Mouse (Mus musculus): ENCODE measurements at regions not wholly inside any gene's neighbourhood (a gene's known extent, or its start where the extent isn't known, plus 50 kb on each side); places are given as distances from the start of the nearest gene placed in this dataset.

DNA sequence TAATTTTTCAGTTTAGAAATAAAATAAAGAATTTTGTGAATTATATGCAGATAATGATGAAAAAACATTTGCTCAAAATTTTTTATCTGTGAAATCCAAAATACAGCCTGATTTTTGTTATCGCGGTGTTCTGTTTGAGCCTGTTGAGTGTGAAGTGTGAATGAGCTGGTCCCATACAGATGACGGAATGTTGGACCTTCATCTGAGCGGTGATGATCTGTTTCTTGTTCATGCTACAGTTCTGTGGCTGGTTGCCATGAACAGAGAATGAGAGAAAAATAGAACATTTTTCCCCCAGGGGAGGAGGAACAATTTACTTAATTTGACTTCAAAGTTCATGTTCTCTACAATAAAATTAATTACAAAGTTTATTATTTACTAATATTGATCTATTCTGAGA, 188.7 kb upstream of the Plpp4 start:
- Histone ChIP-seq H3K27ac (ENCODE audit: low read depth, low read length) (no peak overlapping the region), H3K4me1 (replicated peaks; ENCODE audit: control insufficient read depth, insufficient read depth, low read length) (no peaks in the 10 kb centered on the region), H3K9me3 (ENCODE audit: control insufficient read depth, low read length) (no peaks in the 10 kb centered on the region), H3K9ac (ENCODE audit: low read depth, low read length) (no peak overlapping the region), H3K36me3 (ENCODE audit: control insufficient read depth, insufficient read depth, low read length) (no peaks in the 10 kb centered on the region), H3K4me2 (replicated peaks; ENCODE audit: low read depth, low read length) (no peak overlapping the region), H3K4me3 (ENCODE audit: low read depth, low read length) (no peak overlapping the region), H3K27me3 (ENCODE audit: control insufficient read depth, insufficient read depth, low read length) (no peaks in the 10 kb centered on the region)
- WGBS, result 96% methylated on average over 4 of the region's 4 CpGs
- ATAC-seq (ENCODE audit: low FRiP score), result no peak
- no peak for DNase-seq (ENCODE audit: low spot score)

- no peaks in the 10 kb centered on the region for H3K27me3 ChIP-seq (ENCODE audit: control insufficient read depth, insufficient read depth, low read length)
- no peaks in the 10 kb centered on the region for H3K9me3 ChIP-seq (ENCODE audit: control insufficient read depth, low read length)
- no peak overlapping the region for H3K4me2 ChIP-seq (replicated peaks; ENCODE audit: low read depth, low read length)
- ATAC-seq (ENCODE audit: low FRiP score) (no peak), DNase-seq (ENCODE audit: low spot score) (no peak)
- no peak overlapping the region for H3K4me3 ChIP-seq (ENCODE audit: low read depth, low read length)
- no peaks in the 10 kb centered on the region for H3K36me3 ChIP-seq (ENCODE audit: control insufficient read depth, insufficient read depth, low read length)
- H3K9ac ChIP-seq (ENCODE audit: low read depth, low read length), result no peak overlapping the region
- WGBS, result 87% methylated on average over 6 of the region's 6 CpGs
- no peak overlapping the region for H3K27ac ChIP-seq (ENCODE audit: low read depth, low read length)
- H3K4me1 ChIP-seq (replicated peaks; ENCODE audit: control insufficient read depth, insufficient read depth, low read length), result no peaks in the 10 kb centered on the region
These were observed 177.0 kb upstream of the Plpp4 start for GRCm38 (mm10) chr7:129079786-129080185.

DNA sequence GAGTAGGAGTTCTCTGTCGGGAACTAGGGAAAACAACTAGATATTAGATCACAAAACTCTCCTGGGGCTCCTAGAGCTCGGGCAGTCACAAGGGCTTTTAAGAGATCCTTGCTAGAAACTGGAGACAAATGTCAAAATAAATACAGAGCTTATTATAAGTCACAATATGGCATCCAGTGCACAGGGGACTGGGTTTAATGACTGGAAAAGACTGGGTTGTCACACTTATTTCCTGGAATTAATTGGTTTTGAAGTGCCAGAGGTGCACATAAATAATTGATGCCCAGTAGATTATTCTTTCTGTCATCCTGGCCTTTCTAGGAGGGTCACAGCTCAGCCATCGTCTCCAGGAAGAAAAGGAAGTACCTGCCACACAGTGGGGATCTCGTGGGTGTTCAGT, 165.4 kb upstream of the Plpp4 start:
- H3K36me3 ChIP-seq (ENCODE audit: control insufficient read depth, insufficient read depth, low read length), result no peaks in the 10 kb centered on the region
- DNase-seq (ENCODE audit: low spot score) (peak; percentile 20), ATAC-seq (ENCODE audit: low FRiP score) (no peak)
- H3K4me1 ChIP-seq (replicated peaks; ENCODE audit: control insufficient read depth, insufficient read depth, low read length), result no peaks in the 10 kb centered on the region
- no peaks in the 10 kb centered on the region for H3K27me3 ChIP-seq (ENCODE audit: control insufficient read depth, insufficient read depth, low read length)
- 45% methylated on average over 4 of the region's 4 CpGs for WGBS
- no peak overlapping the region for H3K9ac ChIP-seq (ENCODE audit: low read depth, low read length)
- H3K4me3 ChIP-seq (ENCODE audit: low read depth, low read length), result no peak overlapping the region
- H3K9me3 ChIP-seq (ENCODE audit: control insufficient read depth, low read length), result no peaks in the 10 kb centered on the region
- H3K27ac ChIP-seq (ENCODE audit: low read depth, low read length), result no peak overlapping the region
- H3K4me2 ChIP-seq (replicated peaks; ENCODE audit: low read depth, low read length), result no peak overlapping the region

- Histone ChIP-seq H3K27me3 (ENCODE audit: control insufficient read depth, insufficient read depth, low read length) (no peaks in the 10 kb centered on the region), H3K36me3 (ENCODE audit: control insufficient read depth, insufficient read depth, low read length) (no peaks in the 10 kb centered on the region), H3K27ac (ENCODE audit: low read depth, low read length) (no peak overlapping the region), H3K4me2 (replicated peaks; ENCODE audit: low read depth, low read length) (no peak overlapping the region), H3K9me3 (ENCODE audit: control insufficient read depth, low read length) (no peaks in the 10 kb centered on the region), H3K4me1 (replicated peaks; ENCODE audit: control insufficient read depth, insufficient read depth, low read length) (no peaks in the 10 kb centered on the region), H3K9ac (ENCODE audit: low read depth, low read length) (no peak overlapping the region), H3K4me3 (ENCODE audit: low read depth, low read length) (no peak overlapping the region)
- ATAC-seq (ENCODE audit: low FRiP score), result no peak
- WGBS, result 74% methylated on average over 3 of the region's 3 CpGs
- no peak for DNase-seq (ENCODE audit: low spot score)
These were observed 160.3 kb upstream of the Plpp4 start for GRCm38 (mm10) chr7:129096374-129097069.

DNA sequence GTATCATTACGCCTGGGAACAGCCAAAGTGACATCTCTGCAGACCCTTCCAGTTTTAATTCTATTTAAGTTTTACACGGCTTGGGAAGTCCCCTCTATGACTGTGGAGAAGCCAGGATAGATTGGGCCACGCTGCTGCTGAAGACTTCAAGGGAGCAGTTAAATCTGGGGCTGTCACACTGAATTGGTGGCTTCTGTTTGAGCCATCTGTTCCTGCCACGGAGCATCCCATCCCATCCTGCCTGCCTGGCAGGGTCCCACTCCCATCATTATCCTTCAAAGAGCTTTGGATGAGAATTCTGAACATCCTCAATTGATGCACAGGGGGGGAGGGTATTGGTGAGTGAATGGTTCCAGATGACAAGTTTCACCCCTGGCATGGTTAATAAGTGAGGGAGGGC, 154.4 kb upstream of the Plpp4 start:
- Histone ChIP-seq H3K4me2 (replicated peaks; ENCODE audit: low read depth, low read length) (no peak overlapping the region), H3K9me3 (ENCODE audit: control insufficient read depth, low read length) (no peaks in the 10 kb centered on the region), H3K4me1 (replicated peaks; ENCODE audit: control insufficient read depth, insufficient read depth, low read length) (no peaks in the 10 kb centered on the region), H3K27me3 (ENCODE audit: control insufficient read depth, insufficient read depth, low read length) (no peaks in the 10 kb centered on the region), H3K4me3 (ENCODE audit: low read depth, low read length) (no peak overlapping the region), H3K27ac (ENCODE audit: low read depth, low read length) (no peak overlapping the region), H3K9ac (ENCODE audit: low read depth, low read length) (no peak overlapping the region), H3K36me3 (ENCODE audit: control insufficient read depth, insufficient read depth, low read length) (no peaks in the 10 kb centered on the region)
- WGBS, result 64% methylated on average over 4 of the region's 4 CpGs
- ATAC-seq (ENCODE audit: low FRiP score) (no peak), DNase-seq (ENCODE audit: low spot score) (no peak)

DNA sequence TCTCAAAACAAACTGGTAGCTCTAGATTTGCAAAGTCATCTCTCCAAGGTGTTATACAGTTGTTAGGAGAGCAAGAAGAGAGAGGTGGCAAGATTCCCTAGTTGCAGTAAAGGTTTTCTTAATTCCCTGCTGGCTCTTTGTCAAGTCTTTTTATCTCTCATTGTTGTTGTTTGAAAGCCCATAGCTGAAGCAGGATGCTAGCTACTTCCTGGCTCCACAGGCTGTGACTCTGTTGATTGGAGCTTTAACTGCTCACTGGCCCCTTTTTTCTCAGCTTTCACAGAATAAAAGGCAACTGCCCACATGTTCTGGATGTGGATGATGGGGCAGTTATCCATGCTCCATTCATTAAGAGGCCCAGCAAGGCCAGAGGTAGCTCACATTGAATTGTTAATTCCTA, 122.7 kb upstream of the Plpp4 start:
- Histone ChIP-seq H3K4me2 (replicated peaks; ENCODE audit: low read depth, low read length) (no peak overlapping the region), H3K9me3 (ENCODE audit: control insufficient read depth, low read length) (no peaks in the 10 kb centered on the region), H3K9ac (ENCODE audit: low read depth, low read length) (no peak overlapping the region), H3K27me3 (ENCODE audit: control insufficient read depth, insufficient read depth, low read length) (no peaks in the 10 kb centered on the region), H3K36me3 (ENCODE audit: control insufficient read depth, insufficient read depth, low read length) (no peaks in the 10 kb centered on the region), H3K4me3 (ENCODE audit: low read depth, low read length) (no peak overlapping the region), H3K4me1 (replicated peaks; ENCODE audit: control insufficient read depth, insufficient read depth, low read length) (0 out of 2 replicates have a peak, but pooled peaks cover 2% of the 10 kb centered on the region), H3K27ac (ENCODE audit: low read depth, low read length) (no peak overlapping the region)
- ATAC-seq (ENCODE audit: low FRiP score), result no peak
- DNase-seq (ENCODE audit: low spot score), result peak; percentile 6

DNA sequence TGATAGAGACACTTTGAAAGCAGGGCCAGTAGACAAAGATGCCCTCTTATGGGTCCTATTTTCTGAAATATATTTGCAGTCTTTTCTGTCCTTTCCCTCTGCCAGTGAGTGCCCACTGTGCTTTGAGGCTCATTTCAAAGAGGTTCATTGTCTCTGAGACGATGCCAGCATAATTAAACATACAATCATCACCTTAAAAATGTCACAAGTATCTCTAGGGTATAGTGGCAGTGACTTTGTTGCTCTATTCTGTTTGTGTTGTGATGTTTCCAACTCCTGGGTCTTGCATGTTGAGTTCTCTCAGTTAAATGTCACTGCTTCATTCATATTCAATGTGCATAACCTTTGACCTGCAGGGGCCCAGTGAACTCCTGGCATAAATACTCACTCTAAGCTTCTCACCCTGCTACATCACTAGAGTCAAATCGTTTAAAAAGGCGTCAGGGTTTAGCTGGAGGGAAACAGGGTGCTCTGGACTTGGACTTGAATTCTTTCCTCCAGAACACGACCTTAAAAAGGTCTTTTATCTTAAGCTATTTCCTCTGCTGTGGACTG, 122.1 kb upstream of the Plpp4 start:
- Histone ChIP-seq H3K27ac (ENCODE audit: low read depth, low read length) (no peak overlapping the region), H3K9ac (ENCODE audit: low read depth, low read length) (no peak overlapping the region), H3K4me3 (ENCODE audit: low read depth, low read length) (no peak overlapping the region), H3K27me3 (ENCODE audit: control insufficient read depth, insufficient read depth, low read length) (no peaks in the 10 kb centered on the region), H3K4me2 (replicated peaks; ENCODE audit: low read depth, low read length) (no peak overlapping the region), H3K4me1 (replicated peaks; ENCODE audit: control insufficient read depth, insufficient read depth, low read length) (0 out of 2 replicates have a peak, but pooled peaks cover 2% of the 10 kb centered on the region), H3K36me3 (ENCODE audit: control insufficient read depth, insufficient read depth, low read length) (no peaks in the 10 kb centered on the region), H3K9me3 (ENCODE audit: control insufficient read depth, low read length) (no peaks in the 10 kb centered on the region)
- 18% methylated on average over 4 of the region's 4 CpGs for WGBS
- peak; percentile 32 for DNase-seq (ENCODE audit: low spot score)
- ATAC-seq (ENCODE audit: low FRiP score), result no peak

DNA sequence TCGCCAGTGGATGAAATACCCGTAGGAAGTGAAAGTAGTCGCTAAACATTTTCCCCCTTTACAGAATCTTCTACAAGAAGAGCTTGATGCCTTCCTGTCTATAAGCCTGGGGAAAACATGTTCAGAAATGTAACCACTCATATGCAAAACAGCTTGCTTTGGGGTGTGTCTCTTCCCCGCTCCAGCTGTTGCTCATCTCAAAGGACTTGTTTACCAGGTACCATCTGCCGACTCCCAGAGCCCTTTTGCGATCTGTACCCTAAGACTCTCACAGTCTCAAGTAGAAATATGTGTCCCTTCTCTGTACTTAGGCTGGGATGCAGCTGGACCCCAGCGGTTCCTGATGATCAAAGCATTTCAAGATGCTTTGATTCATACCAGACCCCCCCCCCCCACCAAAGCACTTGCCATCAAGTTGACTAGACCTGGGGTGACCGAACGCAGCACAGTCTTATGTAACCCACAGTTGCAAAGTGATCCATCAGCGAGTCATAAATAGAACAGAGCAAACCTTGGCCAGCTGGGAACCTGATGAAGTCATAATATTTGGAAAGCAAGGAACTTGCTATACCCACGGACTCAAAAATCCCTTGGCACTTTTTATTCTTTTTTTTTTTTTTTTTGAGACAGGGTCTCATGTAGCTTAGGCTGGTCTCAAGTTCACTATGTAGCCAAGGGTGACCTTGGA, 119.4 kb upstream of the Plpp4 start:
- Histone ChIP-seq H3K27me3 (ENCODE audit: control insufficient read depth, insufficient read depth, low read length) (no peaks in the 10 kb centered on the region), H3K9me3 (ENCODE audit: control insufficient read depth, low read length) (no peaks in the 10 kb centered on the region), H3K4me1 (replicated peaks; ENCODE audit: control insufficient read depth, insufficient read depth, low read length) (0 out of 2 replicates have a peak, but pooled peaks cover 2% of the 10 kb centered on the region), H3K36me3 (ENCODE audit: control insufficient read depth, insufficient read depth, low read length) (no peaks in the 10 kb centered on the region), H3K4me3 (ENCODE audit: low read depth, low read length) (no peak overlapping the region), H3K27ac (ENCODE audit: low read depth, low read length) (no peak overlapping the region), H3K4me2 (replicated peaks; ENCODE audit: low read depth, low read length) (no peak overlapping the region), H3K9ac (ENCODE audit: low read depth, low read length) (no peak overlapping the region)
- WGBS, result 92% methylated on average over 11 of the region's 11 CpGs
- DNase-seq (ENCODE audit: low spot score) (no peak), ATAC-seq (ENCODE audit: low FRiP score) (no peak)

Measured in hindbrain, embryonic 11.5 days (tissue).